Mouse (Mus musculus) forebrain, embryonic 14.5 days (tissue): ENCODE data around the gene H2-Ab1. TPM values are rescaled to one million over a fixed set of nuclear protein-coding genes. Genes with fewer than 3 reads are reported as not detected.

Experiments
- ATAC-seq: fragments of 200-750 bp; cut with Nextera tagmentation; 2 replicates; pipeline ENCODE4 v1.8.0; 2017; ENCODE audit warnings: mild to moderate bottlenecking, moderate library complexity
- DNase-seq: peaks from one replicate; pipeline ENCODE4 v3.0.0-alpha.2; 2015; ENCODE audit warnings: low spot score
- H3K27ac ChIP-seq: fragments of 300-500 bp; sonication (generic); 2 replicates; pipeline ENCODE4 v1.5.1; 2014; ENCODE audit warnings: low read depth, mild to moderate bottlenecking, control low read depth, low read length, moderate library complexity
- H3K27me3 ChIP-seq: fragments of 300-500 bp; sonication (generic); replicated peaks from 2 replicates; pipeline ENCODE4 v1.6.1; 2014; ENCODE audit warnings: low read length, control low read depth, mixed read lengths; ENCODE audit not compliant: control insufficient read depth, insufficient read depth
- H3K36me3 ChIP-seq: fragments of 300-500 bp; sonication (generic); 2 replicates; pipeline ENCODE4 v1.6.1; 2014; ENCODE audit warnings: low read length, control low read depth; ENCODE audit not compliant: control insufficient read depth, insufficient read depth
- H3K4me1 ChIP-seq: fragments of 300-500 bp; sonication (generic); 2 replicates; pipeline ENCODE4 v1.6.1; 2014; ENCODE audit warnings: antibody characterized with exemption, low read length, control low read depth; ENCODE audit not compliant: control insufficient read depth, insufficient read depth
- H3K4me2 ChIP-seq: fragments of 300-500 bp; sonication (generic); 2 replicates; pipeline ENCODE4 v1.6.1; 2014; ENCODE audit warnings: mild to moderate bottlenecking, control low read depth, low read length
- H3K4me3 ChIP-seq: fragments of 300-500 bp; sonication (generic); 2 replicates; pipeline ENCODE4 v1.5.1; 2014; ENCODE audit warnings: low read depth, low read length, control low read depth
- H3K9ac ChIP-seq: fragments of 300-500 bp; sonication (generic); 2 replicates; pipeline ENCODE4 v1.6.1; 2014; ENCODE audit warnings: mild to moderate bottlenecking, low read length, control low read depth, moderate library complexity
- H3K9me3 ChIP-seq: fragments of 300-500 bp; sonication (generic); replicated peaks from 2 replicates; pipeline ENCODE4 v1.6.1; 2016; ENCODE audit warnings: low read length, control low read depth, mixed read lengths; ENCODE audit not compliant: control insufficient read depth
- WGBS: fragments of 180-500 bp; shearing (Covaris S2); extraction: QIAGEN DNeasy Blood & Tissue Kit; methylation state at CpG from one replicate; pipeline ENCODE4 v1.1.7; 2014; 5-methylcytosine and 5-hydroxymethylcytosine counted together
- polyA plus RNA-seq: library from polyadenylated mRNA; unstranded; fragments of >200 nt; fragmentation: Nextera tagmentation; extraction: Ambion mirVana; gene quantifications from 2 replicates; pipeline ENCODE4 v1.2.1, GENCODE M21; 2014

The H2-Ab1 gene
- polyA plus RNA-seq, 1 experiment from 2014 or later: 1.4 TPM

DNA sequence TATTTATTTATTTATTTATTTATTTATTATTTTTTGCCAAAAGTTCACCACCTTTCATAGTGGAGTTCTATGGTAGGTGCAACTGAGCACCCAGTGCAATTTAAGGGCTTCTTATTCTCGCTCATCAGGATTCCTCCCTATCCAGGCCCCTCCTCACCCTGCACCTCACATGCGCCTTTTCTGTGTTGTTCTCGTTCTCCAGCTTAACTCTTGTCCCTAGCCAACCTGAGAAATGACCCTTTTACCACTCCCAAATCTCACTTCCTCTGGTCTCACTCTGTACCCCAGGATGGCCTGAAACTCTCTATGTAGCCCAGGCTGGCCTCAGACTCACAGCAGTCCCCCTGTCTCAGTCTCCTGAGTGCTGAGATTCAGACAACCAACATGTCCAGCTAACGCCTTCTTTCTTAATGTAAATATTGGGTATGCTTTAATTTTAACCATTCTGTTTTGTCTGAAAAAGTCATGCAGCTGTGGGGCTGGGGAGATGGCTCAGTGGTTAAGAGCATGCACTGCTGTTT is 44.2 kb downstream of the H2-Ab1 start:
- ATAC-seq: no peak
- no peak for DNase-seq
- Histone ChIP-seq H3K27me3 (no peaks in the 10 kb centered on the region), H3K9me3 (no peaks in the 10 kb centered on the region), H3K4me2 (no peak overlapping the region), H3K4me1 (no peaks in the 10 kb centered on the region), H3K9ac (no peak overlapping the region), H3K4me3 (no peak overlapping the region), H3K27ac (no peak overlapping the region), H3K36me3 (no peaks in the 10 kb centered on the region)
- WGBS: 83% methylated on average over 4 of the region's 4 CpGs

DNA sequence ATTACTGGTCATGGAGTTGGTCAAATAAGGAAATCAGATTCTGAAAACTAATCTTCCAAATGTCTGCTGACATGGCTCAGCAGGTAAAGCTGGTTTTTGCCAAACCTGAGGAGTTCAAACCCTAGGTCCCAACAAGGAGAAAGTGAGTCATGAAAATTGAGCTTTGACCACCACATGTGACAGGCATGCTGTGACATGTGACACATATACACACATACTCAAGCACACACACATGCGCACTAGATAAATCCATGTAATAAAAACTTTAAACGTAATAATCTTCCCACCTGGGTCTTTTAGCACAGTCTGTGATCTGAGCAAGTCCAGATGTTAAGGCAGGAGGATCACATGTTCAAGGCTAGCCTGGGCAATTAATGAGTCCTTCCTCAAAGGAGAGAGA is 46.3 kb downstream of the H2-Ab1 start:
- no peak overlapping the region for H3K4me3 ChIP-seq
- no peaks in the 10 kb centered on the region for H3K9me3 ChIP-seq
- no peak overlapping the region for H3K4me2 ChIP-seq
- DNase-seq: no peak
- H3K36me3 ChIP-seq: no peaks in the 10 kb centered on the region
- no peaks in the 10 kb centered on the region for H3K4me1 ChIP-seq
- no peaks in the 10 kb centered on the region for H3K27me3 ChIP-seq
- H3K9ac ChIP-seq: no peak overlapping the region
- ATAC-seq: no peak
- 92% methylated on average over 2 of the region's 2 CpGs for WGBS
- H3K27ac ChIP-seq: no peak overlapping the region

DNA sequence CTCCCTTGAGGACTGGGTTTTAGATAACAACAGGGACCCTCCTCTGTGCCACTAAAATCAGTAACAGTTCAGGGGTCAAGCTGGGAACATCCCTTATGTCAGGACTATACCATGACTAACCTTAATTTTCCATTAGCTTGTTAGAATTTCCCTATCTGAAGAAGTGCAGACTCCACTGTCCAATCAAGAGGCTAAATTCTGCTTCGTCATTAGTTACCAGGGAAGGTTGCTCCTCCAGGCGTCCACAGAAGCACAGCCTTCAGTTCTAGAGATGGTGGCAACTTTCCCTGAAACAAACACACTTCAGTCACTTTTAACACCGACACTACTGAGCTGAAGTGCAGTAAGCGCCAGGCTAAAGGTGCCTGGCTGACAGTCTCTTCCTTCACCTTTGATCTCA is 47.3 kb downstream of the H2-Ab1 start:
- no peak overlapping the region for H3K27ac ChIP-seq
- DNase-seq: peak; percentile 76
- 33% methylated on average over 4 of the region's 4 CpGs for WGBS
- H3K4me2 ChIP-seq: no peak overlapping the region
- no peaks in the 10 kb centered on the region for H3K36me3 ChIP-seq
- no peaks in the 10 kb centered on the region for H3K9me3 ChIP-seq
- no peaks in the 10 kb centered on the region for H3K27me3 ChIP-seq
- no peak overlapping the region for H3K9ac ChIP-seq
- no peaks in the 10 kb centered on the region for H3K4me1 ChIP-seq
- ATAC-seq: no peak
- no peak overlapping the region for H3K4me3 ChIP-seq

DNA sequence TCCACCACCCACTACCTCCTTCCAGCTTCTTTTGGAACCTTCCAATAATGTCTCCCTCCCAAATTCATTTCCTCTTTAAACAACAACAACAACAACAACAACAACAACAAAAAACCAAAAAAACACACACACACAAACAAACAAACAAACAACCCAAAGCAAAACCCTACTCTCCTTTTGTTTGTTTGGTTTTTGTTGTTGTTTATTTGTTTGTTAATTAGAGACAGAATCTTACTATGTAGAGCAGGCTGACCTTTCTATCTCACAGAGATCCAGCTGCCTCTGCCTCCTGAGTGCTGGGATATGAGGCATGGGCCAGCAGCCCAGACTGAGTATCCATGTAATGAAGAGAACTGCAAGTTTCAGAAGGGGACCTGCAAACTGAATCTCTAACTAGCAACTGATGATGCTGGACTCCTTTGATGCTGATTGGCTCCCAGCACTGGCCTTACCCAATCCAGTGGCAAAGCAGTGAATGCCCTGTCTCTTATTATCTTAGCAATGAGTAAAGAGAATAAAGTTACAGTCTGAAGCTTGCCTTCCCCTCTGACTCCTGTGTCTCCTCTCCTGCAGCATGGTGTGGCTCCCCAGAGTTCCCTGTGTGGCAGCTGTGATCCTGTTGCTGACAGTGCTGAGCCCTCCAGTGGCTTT is 48.0 kb downstream of the H2-Ab1 start, which contains the start of gene H2-Eb1:
Gene H2-Eb1, plus strand, starts transcription at position 488 of the 651 bp plus-strand sequence.
- H3K9ac ChIP-seq: no peak within 1 kb of the TSS
- H3K4me2 ChIP-seq: no peak within 1 kb of the TSS
- H3K27me3 ChIP-seq: no peaks in the 10 kb centered on the region
- H3K9me3 ChIP-seq: no peaks in the 10 kb centered on the region
- H3K27ac ChIP-seq: no peak within 1 kb of the TSS
- no peak within 1 kb of the TSS for H3K4me3 ChIP-seq
- peak; percentile 93 for DNase-seq
- H3K4me1 ChIP-seq: no peaks in the 10 kb centered on the region
- ATAC-seq: peak; percentile 86
- H3K36me3 ChIP-seq: no peaks in the 10 kb centered on the region

DNA sequence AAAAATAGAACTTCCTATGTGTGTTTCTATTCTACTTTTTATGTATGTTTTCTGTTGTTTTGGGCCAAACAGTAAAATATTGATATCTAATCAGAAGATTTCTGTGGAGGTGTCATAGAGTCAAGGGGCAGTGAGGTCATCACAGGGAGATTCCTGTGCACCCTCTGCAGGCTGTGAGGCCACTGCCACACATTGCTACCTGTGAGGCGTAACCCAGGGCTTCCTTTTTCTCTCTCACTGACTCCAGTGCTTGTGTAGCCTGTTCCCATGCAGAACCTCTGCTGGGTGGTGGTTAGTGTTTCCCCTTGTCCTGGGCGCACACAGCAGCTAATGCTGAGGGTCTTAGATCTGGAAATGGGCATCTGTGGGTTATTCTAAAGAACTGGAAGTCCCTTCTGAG is 48.9 kb downstream of the H2-Ab1 start:
- no peak overlapping the region for H3K9ac ChIP-seq
- H3K27ac ChIP-seq: no peak overlapping the region
- no peaks in the 10 kb centered on the region for H3K9me3 ChIP-seq
- no peak for ATAC-seq
- H3K36me3 ChIP-seq: no peaks in the 10 kb centered on the region
- H3K4me1 ChIP-seq: no peaks in the 10 kb centered on the region
- DNase-seq: no peak
- 71% methylated on average over 2 of the region's 2 CpGs for WGBS
- no peak overlapping the region for H3K4me3 ChIP-seq
- no peak overlapping the region for H3K4me2 ChIP-seq
- H3K27me3 ChIP-seq: no peaks in the 10 kb centered on the region

DNA sequence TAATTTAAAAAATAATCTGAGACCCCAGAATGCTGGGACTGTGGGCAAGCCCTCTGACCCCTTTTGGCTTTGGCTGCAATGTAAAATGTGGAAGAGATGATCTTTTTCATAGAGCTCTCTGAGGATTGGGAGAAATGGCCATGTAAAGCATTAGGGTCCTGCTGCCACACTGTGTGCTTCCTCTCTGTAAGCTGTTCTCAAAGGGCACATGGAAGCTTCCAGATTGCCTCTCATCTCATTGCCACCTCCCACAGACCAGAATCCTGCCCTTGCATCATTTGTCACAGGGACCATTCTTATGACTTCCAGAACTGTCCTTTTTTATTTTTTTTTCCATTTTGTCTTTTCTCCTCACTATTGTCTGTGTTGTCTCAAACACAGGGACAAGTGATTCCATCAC is 49.7 kb downstream of the H2-Ab1 start:
- no peaks in the 10 kb centered on the region for H3K36me3 ChIP-seq
- H3K4me2 ChIP-seq: no peak overlapping the region
- H3K9me3 ChIP-seq: no peaks in the 10 kb centered on the region
- H3K4me3 ChIP-seq: no peak overlapping the region
- no peak overlapping the region for H3K27ac ChIP-seq
- no peak overlapping the region for H3K9ac ChIP-seq
- H3K4me1 ChIP-seq: no peaks in the 10 kb centered on the region
- no peak for DNase-seq
- H3K27me3 ChIP-seq: no peaks in the 10 kb centered on the region
- ATAC-seq: no peak

DNA sequence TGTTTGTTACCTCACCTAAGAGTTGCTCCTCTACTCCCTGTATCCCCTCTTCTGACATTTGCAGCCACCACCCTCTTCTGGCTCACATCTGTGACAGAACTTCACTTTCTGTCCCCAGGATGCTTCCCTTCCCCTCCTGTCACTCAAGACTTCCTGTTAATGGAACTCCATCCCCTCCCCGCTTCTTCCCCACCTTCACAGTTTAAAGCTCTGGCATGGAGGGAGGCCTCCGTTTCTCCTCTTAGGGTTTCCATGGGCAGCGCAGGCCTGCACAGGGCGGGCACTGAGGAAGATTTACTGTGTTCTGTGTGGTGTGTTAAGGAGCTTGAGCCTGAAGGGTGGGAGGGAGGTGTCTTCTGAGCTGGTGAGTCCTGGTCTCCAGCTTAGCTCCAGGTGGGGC is 50.7 kb downstream of the H2-Ab1 start:
- DNase-seq: no peak
- WGBS: 82% methylated on average over 4 of the region's 4 CpGs
- no peaks in the 10 kb centered on the region for H3K9me3 ChIP-seq
- ATAC-seq: no peak
- H3K9ac ChIP-seq: no peak overlapping the region
- H3K4me2 ChIP-seq: no peak overlapping the region
- no peaks in the 10 kb centered on the region for H3K36me3 ChIP-seq
- H3K4me3 ChIP-seq: no peak overlapping the region
- H3K4me1 ChIP-seq: no peaks in the 10 kb centered on the region
- H3K27me3 ChIP-seq: no peaks in the 10 kb centered on the region
- no peak overlapping the region for H3K27ac ChIP-seq

DNA sequence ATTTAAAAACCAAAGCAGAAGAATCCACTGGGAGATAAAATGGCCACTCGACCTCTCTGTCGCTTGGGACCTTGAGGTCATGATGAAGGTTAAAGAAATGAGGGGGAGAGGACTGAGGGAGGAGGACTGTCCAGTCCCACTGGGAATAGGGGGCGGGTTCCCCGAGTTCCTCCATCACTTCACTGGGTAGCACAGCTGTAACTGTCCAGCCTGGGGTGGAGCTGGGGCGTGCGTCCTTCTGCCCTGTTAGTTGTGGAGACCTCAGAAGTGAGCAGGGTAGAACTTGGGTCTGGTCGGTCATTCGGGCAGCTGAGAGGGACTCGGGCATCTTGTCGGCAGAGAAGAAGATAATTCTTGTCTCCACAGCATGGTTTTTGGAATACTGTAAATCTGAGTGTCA is 51.7 kb downstream of the H2-Ab1 start:
- Histone ChIP-seq H3K9me3 (no peaks in the 10 kb centered on the region), H3K9ac (peak overlapping the region; percentile 74), H3K27ac (no peak overlapping the region), H3K27me3 (no peaks in the 10 kb centered on the region), H3K4me1 (no peaks in the 10 kb centered on the region), H3K4me2 (peak overlapping the region; percentile 77), H3K36me3 (no peaks in the 10 kb centered on the region), H3K4me3 (peak overlapping the region; percentile 54)
- 31% methylated on average over 10 of the region's 10 CpGs for WGBS
- ATAC-seq (0 out of 2 replicates have a peak, but pooled peaks have one; percentile 2), DNase-seq (no peak)

DNA sequence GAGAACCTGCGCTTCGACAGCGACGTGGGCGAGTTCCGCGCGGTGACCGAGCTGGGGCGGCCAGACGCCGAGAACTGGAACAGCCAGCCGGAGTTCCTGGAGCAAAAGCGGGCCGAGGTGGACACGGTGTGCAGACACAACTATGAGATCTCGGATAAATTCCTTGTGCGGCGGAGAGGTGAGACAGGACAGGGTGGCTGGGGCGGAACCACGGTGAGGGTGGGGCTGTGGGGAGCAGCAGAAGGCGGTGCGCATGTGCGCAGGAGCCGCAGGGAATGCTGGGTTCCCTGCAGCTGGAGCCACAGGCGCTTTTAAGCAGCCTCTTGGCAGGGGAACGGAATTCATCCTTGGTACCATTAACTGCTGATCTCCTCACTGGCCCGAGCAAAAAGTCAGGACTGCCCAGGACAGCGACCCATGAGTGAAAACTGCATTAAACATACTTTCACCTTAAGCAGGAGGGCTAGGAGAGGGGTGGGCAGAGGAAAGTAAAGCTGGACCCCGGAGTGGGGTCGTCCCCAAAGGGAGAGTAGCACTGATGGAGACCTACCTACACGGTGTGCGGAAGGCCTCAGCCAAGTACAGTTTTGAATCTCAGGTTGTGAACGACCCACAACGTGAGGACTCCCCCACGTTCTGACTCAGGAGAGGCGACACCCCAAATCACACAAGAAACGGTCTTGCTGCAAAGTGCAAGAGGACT is 52.3 kb downstream of the H2-Ab1 start:
- WGBS: 21% methylated on average over 38 of the region's 38 CpGs
- peak; percentile 82 for DNase-seq
- H3K4me2 ChIP-seq: peak overlapping the region; percentile 77

More for the DNA sequence above, 52.3 kb downstream of the H2-Ab1 start:
- ATAC-seq: peak; percentile 92
- no peaks in the 10 kb centered on the region for H3K36me3 ChIP-seq
- H3K4me1 ChIP-seq: no peaks in the 10 kb centered on the region
- peak overlapping the region; percentile 54 for H3K4me3 ChIP-seq
- H3K9ac ChIP-seq: peak overlapping the region; percentile 74
- no peak overlapping the region for H3K27ac ChIP-seq
- H3K27me3 ChIP-seq: no peaks in the 10 kb centered on the region
- H3K9me3 ChIP-seq: no peaks in the 10 kb centered on the region
